Mouse (Mus musculus): ENCODE measurements at regions not wholly inside any gene's neighbourhood (a gene's known extent, or its start where the extent isn't known, plus 50 kb on each side); places are given as distances from the start of the nearest gene placed in this dataset.

DNA sequence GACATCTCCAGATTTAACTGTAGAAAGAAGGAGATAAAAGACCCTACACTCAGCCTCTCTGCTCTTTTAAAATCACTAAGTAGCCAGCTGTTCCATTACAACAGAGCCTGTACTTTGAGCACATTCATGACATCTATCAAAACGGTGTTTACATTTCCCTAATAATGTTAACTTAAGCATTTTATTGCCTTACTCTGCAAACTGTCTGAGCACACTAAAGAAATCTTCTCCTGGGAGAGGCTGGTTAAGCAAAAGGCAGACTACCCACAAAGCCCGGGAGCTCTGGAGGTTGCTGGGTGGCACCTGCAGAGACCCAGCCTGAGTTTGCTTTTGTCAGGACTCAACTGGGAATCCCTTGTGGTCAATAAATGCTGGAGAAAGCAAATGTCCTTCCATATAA is 567.5 kb upstream of the Negr1 start:
- DNase-seq (ENCODE audit: low read depth), result no peak

DNA sequence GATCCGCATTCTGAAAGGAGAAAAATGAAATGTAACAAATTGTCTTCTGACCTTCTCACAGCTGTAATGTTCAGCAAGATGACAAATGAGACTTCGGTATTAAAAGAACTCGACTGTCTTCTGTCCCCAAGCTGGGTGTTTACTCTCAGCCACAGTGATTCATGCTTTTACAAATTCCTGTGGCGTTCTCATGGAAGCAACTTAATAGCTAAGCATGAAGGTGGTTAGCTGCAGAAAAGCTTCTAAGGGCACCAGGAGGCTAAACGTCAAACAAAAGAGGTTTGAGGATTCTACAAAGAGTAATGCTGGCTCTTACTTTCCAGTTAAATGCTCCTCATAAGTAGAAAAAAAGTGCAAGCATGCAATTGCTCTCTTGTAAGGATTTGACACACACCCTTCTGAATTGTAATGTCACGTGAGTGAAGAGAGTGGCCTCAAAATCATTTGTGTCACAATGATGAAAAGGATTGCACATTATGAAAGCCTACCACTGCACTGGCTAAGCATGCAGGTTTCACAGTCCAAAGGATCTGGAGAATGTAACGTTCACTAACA is 543.8 kb upstream of the Negr1 start:
- DNase-seq (ENCODE audit: low read depth), result no peak

GRCm38 (mm10) chr3:156028602-156029188 is 532.9 kb upstream of the Negr1 start:
- no peak for DNase-seq (ENCODE audit: low read depth)

GRCm38 (mm10) chr3:156070257-156070656 is 491.3 kb upstream of the Negr1 start:
- no peak for DNase-seq (ENCODE audit: low read depth)

DNA sequence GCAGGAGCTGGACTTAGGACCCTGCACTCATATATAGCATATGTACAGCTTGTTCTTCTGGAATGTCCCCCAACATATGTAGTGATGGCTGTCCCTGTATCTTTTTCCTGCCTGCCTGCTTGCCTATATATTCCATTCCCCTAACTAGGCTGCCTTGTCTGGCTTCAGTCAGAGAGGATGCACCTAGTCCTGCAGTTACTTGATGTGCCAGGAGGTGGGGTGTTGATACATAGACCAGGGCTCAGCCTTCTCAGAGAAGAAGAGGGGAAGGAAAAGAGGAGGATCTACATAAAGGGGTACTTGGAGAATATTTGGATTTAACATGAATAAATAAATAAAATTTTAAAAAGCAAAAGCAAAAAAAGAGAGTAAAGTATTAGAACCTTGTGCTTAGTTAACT is 479.3 kb upstream of the Negr1 start:
- no peak for DNase-seq (ENCODE audit: low read depth)

- DNase-seq (ENCODE audit: low read depth), result no peak
These were observed 467.9 kb upstream of the Negr1 start for GRCm38 (mm10) chr3:156093689-156094088.

GRCm38 (mm10) chr3:156094990-156095389 is 466.6 kb upstream of the Negr1 start:
- no peak for DNase-seq (ENCODE audit: low read depth)

- no peak for DNase-seq (ENCODE audit: low read depth)
These were observed 455.8 kb upstream of the Negr1 start for GRCm38 (mm10) chr3:156105788-156106187.

GRCm38 (mm10) chr3:156120341-156120740 is 441.3 kb upstream of the Negr1 start:
- DNase-seq (ENCODE audit: low read depth), result no peak

DNA sequence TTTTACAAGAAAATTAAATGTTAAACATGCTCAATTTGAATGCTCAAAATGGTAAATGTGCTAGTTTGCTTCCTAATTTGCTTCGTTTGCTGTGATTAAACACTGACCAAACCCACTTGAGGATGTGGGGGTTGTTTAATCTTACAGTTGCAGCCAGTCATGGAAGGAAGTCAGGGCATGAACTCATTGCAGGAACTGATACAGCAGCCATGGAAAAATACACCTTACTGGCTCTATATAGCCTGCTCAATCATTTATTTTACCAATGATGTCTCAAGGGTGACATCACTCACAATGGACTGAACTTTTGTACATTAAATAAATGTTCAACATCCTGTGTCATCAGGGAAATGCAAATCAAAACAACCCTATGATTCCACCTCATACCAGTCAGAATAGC is 430.0 kb upstream of the Negr1 start:
- DNase-seq (ENCODE audit: low read depth), result no peak

DNA sequence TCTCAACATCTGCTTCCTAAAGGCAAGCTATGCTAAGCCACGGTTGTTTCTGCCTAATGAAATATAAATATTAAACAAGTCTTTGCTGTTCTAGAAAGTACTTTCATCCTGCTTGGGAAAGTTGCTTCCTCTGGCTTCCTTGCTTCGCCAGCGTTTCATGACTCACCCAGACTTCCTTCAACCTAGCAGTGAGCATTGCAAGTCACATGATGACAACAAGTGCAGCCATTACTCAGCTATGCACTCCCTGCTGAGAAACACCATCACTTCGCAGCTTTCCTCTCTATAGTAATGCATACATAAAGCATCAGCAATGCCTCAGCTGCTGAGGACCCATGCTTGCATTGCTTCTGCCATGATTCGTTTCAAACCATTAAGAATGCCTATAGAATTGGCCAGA is 420.2 kb upstream of the Negr1 start:
- no peak for DNase-seq (ENCODE audit: low read depth)

DNA sequence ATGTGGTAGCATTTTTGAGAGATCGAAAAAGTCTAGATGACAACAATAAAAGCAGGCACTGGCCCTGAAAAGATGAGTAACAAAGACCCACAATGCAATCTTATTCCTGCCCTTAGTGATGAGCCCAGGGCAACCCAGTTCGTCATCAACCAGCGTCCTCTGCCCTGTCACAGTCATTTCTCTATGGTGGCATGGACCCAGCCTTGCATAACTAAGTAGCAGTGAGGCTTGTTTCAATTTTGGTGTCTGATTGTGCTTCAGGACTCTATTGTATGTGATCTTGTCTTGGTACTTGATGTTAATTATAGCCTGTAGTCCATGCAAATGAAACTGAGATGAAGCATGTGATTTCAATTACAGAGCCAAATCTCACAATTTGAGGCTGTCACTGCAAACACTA is 412.3 kb upstream of the Negr1 start:
- DNase-seq (ENCODE audit: low read depth), result no peak

GRCm38 (mm10) chr3:156170076-156170475 is 391.5 kb upstream of the Negr1 start:
- DNase-seq (ENCODE audit: low read depth), result peak; percentile 1

DNA sequence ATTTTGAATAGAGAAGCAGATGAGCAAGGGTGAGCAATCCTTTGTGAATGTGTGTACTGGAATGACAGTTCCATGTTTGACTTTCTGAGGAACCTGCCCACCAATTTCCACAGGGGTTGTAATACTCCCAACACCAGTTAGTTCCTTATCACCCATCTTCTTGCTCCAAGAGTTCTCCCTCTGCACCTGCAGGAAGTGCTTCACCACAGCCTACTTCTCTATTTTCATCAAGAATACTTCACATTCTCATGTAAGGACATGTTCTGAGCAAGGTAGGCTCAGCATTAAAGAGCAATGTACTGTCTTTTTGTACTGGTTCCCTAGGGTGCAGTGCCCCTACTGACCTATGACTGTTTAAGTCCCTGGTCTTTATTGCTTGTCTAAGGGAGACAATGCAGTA is 362.9 kb upstream of the Negr1 start:
- no peak for DNase-seq (ENCODE audit: low read depth)

GRCm38 (mm10) chr3:156199749-156200467 is 361.7 kb upstream of the Negr1 start:
- no peak for DNase-seq (ENCODE audit: low read depth)

- no peak for DNase-seq (ENCODE audit: low read depth)
These were observed 356.3 kb upstream of the Negr1 start for GRCm38 (mm10) chr3:156205246-156205645.

DNA sequence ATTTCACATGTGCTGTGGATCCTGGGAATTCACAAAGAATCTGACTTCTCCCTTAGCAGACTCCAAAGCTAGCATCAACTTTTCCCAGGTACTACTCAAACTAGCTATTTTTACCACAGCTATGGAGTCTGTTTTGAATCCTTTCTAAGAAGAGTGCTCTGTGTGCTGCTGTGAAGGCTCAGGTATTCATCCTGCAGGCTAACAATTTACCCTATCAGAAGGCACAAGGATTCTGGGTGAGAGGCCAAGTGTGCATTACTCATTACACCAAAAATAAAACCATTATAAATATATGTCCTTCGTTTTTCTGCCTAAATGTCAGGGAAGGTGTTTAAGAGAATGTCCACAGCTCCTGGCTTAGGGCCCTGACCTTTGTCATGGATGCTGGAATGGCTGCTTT is 353.2 kb upstream of the Negr1 start:
- DNase-seq (ENCODE audit: low read depth), result no peak

GRCm38 (mm10) chr3:156210827-156211226 is 350.8 kb upstream of the Negr1 start:
- no peak for DNase-seq (ENCODE audit: low read depth)

GRCm38 (mm10) chr3:156214823-156215222 is 346.8 kb upstream of the Negr1 start:
- no peak for DNase-seq (ENCODE audit: low read depth)

DNA sequence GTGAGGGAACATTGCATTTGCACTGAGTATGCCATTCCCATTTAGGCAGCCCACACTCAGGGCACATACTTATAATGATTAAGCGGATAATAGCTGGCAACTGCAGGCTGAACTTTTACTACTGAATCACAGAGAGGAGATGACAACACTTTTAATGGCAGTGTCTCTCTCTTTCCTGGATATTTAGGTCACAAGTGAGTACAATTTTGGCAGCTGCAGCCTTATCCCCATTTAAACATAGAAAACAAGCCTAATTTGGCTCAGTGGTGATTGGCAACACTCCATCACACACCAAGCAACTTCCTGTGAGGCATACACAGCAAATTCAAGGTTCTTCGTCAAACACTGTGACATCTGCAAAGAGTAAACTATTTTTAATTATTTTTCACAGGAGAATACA is 329.5 kb upstream of the Negr1 start:
- DNase-seq (ENCODE audit: low read depth), result no peak

- DNase-seq (ENCODE audit: low read depth), result no peak
These were observed 325.6 kb upstream of the Negr1 start for GRCm38 (mm10) chr3:156235955-156236354.

DNA sequence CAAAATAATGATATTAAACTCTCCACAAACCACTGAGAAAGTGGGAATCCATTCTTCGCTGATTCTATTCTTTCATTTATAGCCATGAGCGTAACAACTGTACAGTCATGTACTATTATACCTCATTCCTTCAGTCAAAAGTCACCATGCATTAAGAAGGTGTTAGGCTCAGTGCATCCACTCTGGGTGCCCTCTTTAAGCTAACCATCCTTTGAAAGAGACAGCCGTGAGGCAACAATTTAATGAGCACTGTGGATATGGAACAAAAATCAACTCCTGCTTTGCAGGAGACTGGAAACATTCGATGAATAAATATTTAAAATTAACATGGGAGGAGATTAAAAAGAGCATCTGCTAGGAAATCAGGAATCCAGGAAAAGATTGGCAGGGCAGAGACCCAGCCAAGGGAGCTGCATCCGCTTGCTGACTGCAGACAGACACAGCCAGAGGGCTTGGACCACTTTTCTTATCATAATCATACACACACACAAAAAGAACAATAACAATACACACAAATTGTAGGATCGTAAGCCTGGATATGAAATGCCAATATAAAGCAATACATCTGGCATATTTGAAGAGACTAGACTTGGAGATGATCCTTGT is 309.2 kb upstream of the Negr1 start:
- DNase-seq (ENCODE audit: low read depth), result no peak

- no peak for DNase-seq (ENCODE audit: low read depth)
These were observed 308.2 kb upstream of the Negr1 start for GRCm38 (mm10) chr3:156253172-156253934.
